In genomic region chr9:45954294-45955106, GRCm38 (mm10) we compare ENCODE assay signal across 8 mouse cellular contexts. TPM values are rescaled to one million over a fixed set of nuclear protein-coding genes. Genes with fewer than 3 reads are reported as not detected.
A peak's percentile ranks its signal among the peaks of the same experiment; 100 is the strongest.
DNase-seq lines count a peak whose midpoint lies in the region; ATAC-seq lines count a peak whose summit lies in the region.

No protein-coding gene starts in this region.

- peak; percentile 43 to 65 for DNase-seq in layer of hippocampus, postnatal 10 days (ENCODE audit: low spot score in 2 of 2)
- no peak for DNase-seq in layer of hippocampus, adult 9-10 months (ENCODE audit: low spot score)
- DNase-seq in left cerebral cortex, postnatal 4 days = peak; percentile 40
- peak; percentile 57 for DNase-seq in midbrain, embryonic 10.5 days (ENCODE audit: low spot score)
- peak; percentile 51 for DNase-seq in spleen, adult 12 weeks (ENCODE audit: low spot score)

- no peaks in the 10 kb centered on the region for H3K9me3 ChIP-seq in forebrain, embryonic 15.5 days
- H3K9me3 ChIP-seq in hindbrain, embryonic 13.5 days = no peaks in the 10 kb centered on the region
- H3K9me3 ChIP-seq in midbrain, embryonic 10.5 days (replicated peaks) = no peaks in the 10 kb centered on the region

- H3K4me3 ChIP-seq in forebrain, embryonic 15.5 days = peak overlapping the region; percentile 71
- peak overlapping the region; percentile 86 for H3K4me3 ChIP-seq in hindbrain, embryonic 13.5 days
- peak overlapping the region; percentile 92 for H3K4me3 ChIP-seq in midbrain, embryonic 10.5 days

- WGBS in forebrain, embryonic 15.5 days = under 1% methylated on average over 63 of the region's 63 CpGs
- under 1% methylated on average over 57 of the region's 63 CpGs for WGBS in hindbrain, embryonic 13.5 days
- WGBS in midbrain, embryonic 10.5 days = under 1% methylated on average over 63 of the region's 63 CpGs

- H3K4me2 ChIP-seq in forebrain, embryonic 15.5 days (replicated peaks) = peak overlapping the region; percentile 73
- peak overlapping the region; percentile 97 for H3K4me2 ChIP-seq in hindbrain, embryonic 13.5 days

- H3K9ac ChIP-seq in forebrain, embryonic 15.5 days (replicated peaks) = peak overlapping the region; percentile 84
- peak overlapping the region; percentile 95 for H3K9ac ChIP-seq in hindbrain, embryonic 13.5 days

- H3K27ac ChIP-seq in forebrain, embryonic 15.5 days (replicated peaks) = peak overlapping the region; percentile 79
- peak overlapping the region; percentile 91 for H3K27ac ChIP-seq in hindbrain, embryonic 13.5 days
- H3K27ac ChIP-seq in midbrain, embryonic 10.5 days (replicated peaks) = peak overlapping the region; percentile 93

- peak; percentile 46; the same call in 1 of the 2 replicates for ATAC-seq in cerebellum, adult (ENCODE audit: insufficient number of reproducible peaks, low FRiP score, low TSS enrichment)
- ATAC-seq in forebrain, embryonic 15.5 days (replicated peaks) = peak; percentile 53
- ATAC-seq in hindbrain, embryonic 13.5 days (ENCODE audit: low FRiP score) = peak; percentile 78

- H3K4me1 ChIP-seq in forebrain, embryonic 15.5 days = peaks cover 38% of the 10 kb centered on the region
- peaks cover 48% of the 10 kb centered on the region for H3K4me1 ChIP-seq in hindbrain, embryonic 13.5 days (replicated peaks)
- H3K4me1 ChIP-seq in midbrain, embryonic 10.5 days = peaks cover 30% of the 10 kb centered on the region

- H3K27me3 ChIP-seq in forebrain, embryonic 15.5 days = no peaks in the 10 kb centered on the region
- H3K27me3 ChIP-seq in hindbrain, embryonic 13.5 days = no peaks in the 10 kb centered on the region
- no peaks in the 10 kb centered on the region for H3K27me3 ChIP-seq in midbrain, embryonic 10.5 days (ENCODE audit: low read depth, poor library complexity, severe bottlenecking)

- peaks cover 17% of the 10 kb centered on the region for H3K36me3 ChIP-seq in forebrain, embryonic 15.5 days
- H3K36me3 ChIP-seq in hindbrain, embryonic 13.5 days = peaks cover 26% of the 10 kb centered on the region
- peaks cover 31% of the 10 kb centered on the region for H3K36me3 ChIP-seq in midbrain, embryonic 10.5 days

- intact Hi-C loops in left cerebral cortex, postnatal 4 days (cut with DNase I) = no loop called here

RNA-seq across cellular contexts. Expression of gene Sidt2, which starts 0.6 kb away (rescaled TPM):
- 100 to 1,000 TPM; 113 to 114 TPM for total RNA-seq in layer of hippocampus, postnatal 10 days (2021)
- polyA plus RNA-seq in forebrain, embryonic 15.5 days (2015; fragmentation: Nextera tagmentation; extraction: Ambion mirVana) = 37.2 and 37.6 TPM in 2 replicates
- polyA plus RNA-seq in hindbrain, embryonic 13.5 days (2015; fragmentation: Nextera tagmentation; extraction: Ambion mirVana) = 36.6 and 37.6 TPM in 2 replicates
- 10 to 100 TPM; 80.0 to 97.1 TPM for total RNA-seq in left cerebral cortex, postnatal 4 days (2021)
- polyA plus RNA-seq in midbrain, embryonic 10.5 days (2016; fragmentation: Nextera tagmentation; extraction: Ambion mirVana) = 23.7 and 27.3 TPM in 2 replicates

RNA-seq across cellular contexts. Expression of gene Tagln, which starts 18.6 kb away (rescaled TPM):
- 10 to 100 TPM; 12.1 TPM for total RNA-seq in layer of hippocampus, postnatal 10 days (2021)
- 2.6 and 2.8 TPM in 2 replicates for polyA plus RNA-seq in forebrain, embryonic 15.5 days (2015; fragmentation: Nextera tagmentation; extraction: Ambion mirVana)
- polyA plus RNA-seq in hindbrain, embryonic 13.5 days (2015; fragmentation: Nextera tagmentation; extraction: Ambion mirVana) = 7.9 and 8.6 TPM in 2 replicates
- total RNA-seq in left cerebral cortex, postnatal 4 days (2021) = 1 to 10 TPM; 5.7 to 6.9 TPM
- polyA plus RNA-seq in midbrain, embryonic 10.5 days (2016; fragmentation: Nextera tagmentation; extraction: Ambion mirVana) = 25.5 and 28.8 TPM in 2 replicates

RNA-seq across cellular contexts. Expression of gene Rnf214, which starts 47.8 kb away (rescaled TPM):
- total RNA-seq in layer of hippocampus, postnatal 10 days (2021) = 10 to 100 TPM; 69.2 to 70.6 TPM
- 96.5 and 96.9 TPM in 2 replicates for polyA plus RNA-seq in forebrain, embryonic 15.5 days (2015; fragmentation: Nextera tagmentation; extraction: Ambion mirVana)
- polyA plus RNA-seq in hindbrain, embryonic 13.5 days (2015; fragmentation: Nextera tagmentation; extraction: Ambion mirVana) = 106 and 110 TPM in 2 replicates
- 10 to 100 TPM; 97.3 to 97.6 TPM for total RNA-seq in left cerebral cortex, postnatal 4 days (2021)
- 70.2 and 81.9 TPM in 2 replicates for polyA plus RNA-seq in midbrain, embryonic 10.5 days (2016; fragmentation: Nextera tagmentation; extraction: Ambion mirVana)

RNA-seq across cellular contexts. Expression of gene Pcsk7, which starts 48.2 kb away (rescaled TPM):
- 10 to 100 TPM; 26.1 to 31.0 TPM for total RNA-seq in layer of hippocampus, postnatal 10 days (2021)
- 25.6 and 26.7 TPM in 2 replicates for polyA plus RNA-seq in forebrain, embryonic 15.5 days (2015; fragmentation: Nextera tagmentation; extraction: Ambion mirVana)
- 24.0 and 28.8 TPM in 2 replicates for polyA plus RNA-seq in hindbrain, embryonic 13.5 days (2015; fragmentation: Nextera tagmentation; extraction: Ambion mirVana)
- 10 to 100 TPM; 31.0 to 32.1 TPM for total RNA-seq in left cerebral cortex, postnatal 4 days (2021)
- 18.7 and 23.4 TPM in 2 replicates for polyA plus RNA-seq in midbrain, embryonic 10.5 days (2016; fragmentation: Nextera tagmentation; extraction: Ambion mirVana)

RNA-seq across cellular contexts. Expression of gene Pafah1b2, which starts 58.0 kb away (rescaled TPM):
- total RNA-seq in layer of hippocampus, postnatal 10 days (2021) = 100 to 1,000 TPM; 245 to 256 TPM
- 284 and 289 TPM in 2 replicates for polyA plus RNA-seq in forebrain, embryonic 15.5 days (2015; fragmentation: Nextera tagmentation; extraction: Ambion mirVana)
- polyA plus RNA-seq in hindbrain, embryonic 13.5 days (2015; fragmentation: Nextera tagmentation; extraction: Ambion mirVana) = 301 and 314 TPM in 2 replicates
- total RNA-seq in left cerebral cortex, postnatal 4 days (2021) = 100 to 1,000 TPM; 262 to 267 TPM
- polyA plus RNA-seq in midbrain, embryonic 10.5 days (2016; fragmentation: Nextera tagmentation; extraction: Ambion mirVana) = 276 and 298 TPM in 2 replicates
